Mouse (Mus musculus) stomach, embryonic 14.5 days (tissue): ENCODE data around the gene Znrf1. TPM values are rescaled to one million over a fixed set of nuclear protein-coding genes. Genes with fewer than 3 reads are reported as not detected.
A peak's percentile ranks its signal among the peaks of the same experiment; 100 is the strongest.

Experiments
- ATAC-seq: fragments of 200-750 bp; cut with Nextera tagmentation; 2 replicates; pipeline ENCODE4 v1.8.0; 2017; ENCODE audit warnings: low read depth, moderate TSS enrichment; ENCODE audit not compliant: insufficient number of reproducible peaks, insufficient read depth, low FRiP score
- H3K27ac ChIP-seq: fragments of 300-500 bp; sonication (generic); 2 replicates; pipeline ENCODE4 v1.5.1; 2014; ENCODE audit warnings: mild to moderate bottlenecking, low read length, moderate library complexity, mixed read lengths
- H3K27me3 ChIP-seq: fragments of 300-500 bp; sonication (generic); 2 replicates; pipeline ENCODE4 v1.6.1; 2014; ENCODE audit warnings: low read length, control low read depth, mixed read lengths; ENCODE audit not compliant: control insufficient read depth, insufficient read depth
- H3K36me3 ChIP-seq: fragments of 300-500 bp; sonication (generic); 2 replicates; pipeline ENCODE4 v1.6.1; 2014; ENCODE audit warnings: mild to moderate bottlenecking, control low read depth, low read length, moderate library complexity, mixed read lengths; ENCODE audit not compliant: control insufficient read depth, insufficient read depth
- H3K4me1 ChIP-seq: fragments of 300-500 bp; sonication (generic); 2 replicates; pipeline ENCODE4 v1.6.1; 2014; ENCODE audit warnings: low read length, control low read depth, mixed read lengths; ENCODE audit not compliant: control insufficient read depth, insufficient read depth
- H3K4me2 ChIP-seq: fragments of 300-500 bp; sonication (generic); replicated peaks from 2 replicates; pipeline ENCODE4 v1.6.1; 2014; ENCODE audit warnings: low read depth, low read length, control low read depth
- H3K4me3 ChIP-seq: fragments of 300-500 bp; sonication (generic); 2 replicates; pipeline ENCODE4 v1.5.1; 2014; ENCODE audit warnings: low read depth, low read length, control low read depth
- H3K9ac ChIP-seq: fragments of 300-500 bp; sonication (generic); replicated peaks from 2 replicates; pipeline ENCODE4 v1.6.1; 2014; ENCODE audit warnings: low read depth, mild to moderate bottlenecking, control low read depth, low read length, moderate library complexity, mixed read lengths
- H3K9me3 ChIP-seq: fragments of 300-500 bp; sonication (generic); 2 replicates; pipeline ENCODE4 v1.6.1; 2016; ENCODE audit warnings: low read depth, low read length, control low read depth; ENCODE audit not compliant: control insufficient read depth
- WGBS: fragments of 180-500 bp; shearing (Covaris S2); extraction: QIAGEN DNeasy Blood & Tissue Kit; methylation state at CpG from one replicate; pipeline ENCODE4 v1.1.7; 2014; 5-methylcytosine and 5-hydroxymethylcytosine counted together
- polyA plus RNA-seq: library from polyadenylated mRNA; unstranded; fragments of >200 nt; fragmentation: Nextera tagmentation; extraction: Ambion mirVana; gene quantifications from 2 replicates; pipeline ENCODE4 v1.2.1, GENCODE M21; 2014

Znrf1 gene
- polyA plus RNA-seq, 1 experiment from 2014 or later, result 37.7 TPM

GRCm38 (mm10) chr8:111626528-111626820, 90.6 kb downstream of the Znrf1 start:
- Histone ChIP-seq H3K9ac (no peak overlapping the region), H3K4me1 (no peaks in the 10 kb centered on the region), H3K27ac (no peak overlapping the region), H3K27me3 (no peaks in the 10 kb centered on the region), H3K4me3 (no peak overlapping the region), H3K4me2 (no peak overlapping the region), H3K9me3 (no peaks in the 10 kb centered on the region), H3K36me3 (peaks cover 11% of the 10 kb centered on the region; the same call in 1 of the 2 replicates)
- no peak for ATAC-seq
- WGBS, result 59% methylated on average over 8 of the region's 8 CpGs

- Histone ChIP-seq H3K9ac (no peak overlapping the region), H3K9me3 (no peaks in the 10 kb centered on the region), H3K4me1 (no peaks in the 10 kb centered on the region), H3K27me3 (no peaks in the 10 kb centered on the region), H3K4me3 (no peak overlapping the region), H3K36me3 (peaks cover 7% of the 10 kb centered on the region; the same call in 1 of the 2 replicates), H3K27ac (no peak overlapping the region), H3K4me2 (no peak overlapping the region)
- no peak for ATAC-seq
- WGBS, result 91% methylated on average over 14 of the region's 14 CpGs
These were observed 91.0 kb downstream of the Znrf1 start for GRCm38 (mm10) chr8:111626933-111627332.

GRCm38 (mm10) chr8:111627923-111628322, 92.0 kb downstream of the Znrf1 start:
- WGBS, result 98% methylated on average over 9 of the region's 9 CpGs
- H3K9me3 ChIP-seq, result no peaks in the 10 kb centered on the region
- no peak overlapping the region for H3K9ac ChIP-seq
- H3K4me1 ChIP-seq, result no peaks in the 10 kb centered on the region
- H3K27me3 ChIP-seq, result no peaks in the 10 kb centered on the region
- H3K27ac ChIP-seq, result no peak overlapping the region
- H3K4me3 ChIP-seq, result no peak overlapping the region
- H3K36me3 ChIP-seq, result peaks cover 2% of the 10 kb centered on the region; the same call in 1 of the 2 replicates
- no peak overlapping the region for H3K4me2 ChIP-seq
- no peak for ATAC-seq

GRCm38 (mm10) chr8:111628401-111628800, 92.5 kb downstream of the Znrf1 start:
- Histone ChIP-seq H3K4me2 (no peak overlapping the region), H3K4me1 (no peaks in the 10 kb centered on the region), H3K27ac (no peak overlapping the region), H3K9me3 (no peaks in the 10 kb centered on the region), H3K4me3 (no peak overlapping the region), H3K9ac (no peak overlapping the region), H3K36me3 (peaks cover 2% of the 10 kb centered on the region; the same call in 1 of the 2 replicates), H3K27me3 (no peaks in the 10 kb centered on the region)
- 92% methylated on average over 12 of the region's 12 CpGs for WGBS
- ATAC-seq, result no peak

GRCm38 (mm10) chr8:111628894-111629501, 93.1 kb downstream of the Znrf1 start:
- ATAC-seq, result no peak
- no peaks in the 10 kb centered on the region for H3K4me1 ChIP-seq
- no peak overlapping the region for H3K27ac ChIP-seq
- H3K9ac ChIP-seq, result no peak overlapping the region
- no peaks in the 10 kb centered on the region; the same call in 1 of the 2 replicates for H3K36me3 ChIP-seq
- WGBS, result 82% methylated on average over 19 of the region's 19 CpGs
- no peak overlapping the region for H3K4me2 ChIP-seq
- H3K9me3 ChIP-seq, result no peaks in the 10 kb centered on the region
- no peak overlapping the region for H3K4me3 ChIP-seq
- no peaks in the 10 kb centered on the region for H3K27me3 ChIP-seq

GRCm38 (mm10) chr8:111630105-111630521, 94.2 kb downstream of the Znrf1 start, which contains the start of gene Ldhd:
TSS of gene Ldhd (minus strand) at chr8:111630374.
- H3K4me3 ChIP-seq, result peak within 1 kb of the TSS; percentile 27
- H3K27me3 ChIP-seq, result no peaks in the 10 kb centered on the region
- H3K27ac ChIP-seq, result no peak within 1 kb of the TSS
- 22% methylated on average over 13 of the region's 13 CpGs for WGBS
- H3K4me1 ChIP-seq, result no peaks in the 10 kb centered on the region
- peak; percentile 39; the same call in 1 of the 2 replicates for ATAC-seq
- H3K9me3 ChIP-seq, result no peaks in the 10 kb centered on the region
- H3K36me3 ChIP-seq, result no peaks in the 10 kb centered on the region; the same call in 1 of the 2 replicates
- H3K4me2 ChIP-seq, result peak within 1 kb of the TSS; percentile 35
- H3K9ac ChIP-seq, result no peak within 1 kb of the TSS

- no peak overlapping the region for H3K9ac ChIP-seq
- ATAC-seq, result no peak
- H3K4me1 ChIP-seq, result no peaks in the 10 kb centered on the region
- no peak overlapping the region for H3K4me2 ChIP-seq
- H3K27me3 ChIP-seq, result no peaks in the 10 kb centered on the region
- H3K9me3 ChIP-seq, result no peaks in the 10 kb centered on the region
- no peak overlapping the region for H3K4me3 ChIP-seq
- no peak overlapping the region for H3K27ac ChIP-seq
- no peaks in the 10 kb centered on the region; the same call in 1 of the 2 replicates for H3K36me3 ChIP-seq
- 95% methylated on average over 8 of the region's 8 CpGs for WGBS
These were observed 95.7 kb downstream of the Znrf1 start for GRCm38 (mm10) chr8:111631589-111631988.

- 98% methylated on average over 3 of the region's 3 CpGs for WGBS
- no peak overlapping the region for H3K27ac ChIP-seq
- no peak overlapping the region for H3K4me3 ChIP-seq
- H3K9me3 ChIP-seq, result no peaks in the 10 kb centered on the region
- H3K27me3 ChIP-seq, result no peaks in the 10 kb centered on the region
- no peak overlapping the region for H3K4me2 ChIP-seq
- no peaks in the 10 kb centered on the region for H3K36me3 ChIP-seq
- no peak overlapping the region for H3K9ac ChIP-seq
- no peaks in the 10 kb centered on the region for H3K4me1 ChIP-seq
- ATAC-seq, result no peak
These were observed 97.1 kb downstream of the Znrf1 start for GRCm38 (mm10) chr8:111632976-111633375.

- Histone ChIP-seq H3K4me2 (no peak overlapping the region), H3K9me3 (no peaks in the 10 kb centered on the region), H3K27ac (no peak overlapping the region), H3K9ac (no peak overlapping the region), H3K36me3 (no peaks in the 10 kb centered on the region), H3K4me1 (no peaks in the 10 kb centered on the region; the same call in 1 of the 2 replicates), H3K4me3 (no peak overlapping the region), H3K27me3 (no peaks in the 10 kb centered on the region)
- 0 out of 2 replicates have a peak, but pooled peaks have one; percentile 34 for ATAC-seq
These were observed 102.2 kb downstream of the Znrf1 start for GRCm38 (mm10) chr8:111638086-111638485.
